Mouse (Mus musculus): ENCODE data around the gene Adcy6.

DNA sequence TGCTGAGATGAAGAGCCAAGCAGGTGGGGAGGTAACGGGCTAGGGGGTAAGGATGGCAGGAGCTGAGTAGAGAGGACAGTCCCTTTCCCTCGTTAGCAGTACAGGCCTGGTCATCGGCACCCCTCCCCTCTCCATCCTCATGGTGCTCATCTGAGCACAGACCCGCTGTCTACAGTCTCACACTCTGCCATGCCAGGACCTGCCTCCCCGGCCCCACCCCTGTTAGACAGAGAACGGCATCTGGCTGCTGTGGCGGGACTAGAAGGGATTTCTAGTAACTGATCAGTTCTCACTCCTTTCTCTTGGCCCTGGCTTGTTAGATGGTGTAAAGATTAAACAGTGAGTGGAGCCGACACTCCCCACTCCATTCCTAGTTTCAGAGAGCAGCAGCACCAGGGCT lies 36.9 kb upstream of the Adcy6 start:
- no peak for TF ChIP-seq CTCF (IDR thresholded peaks at IDR 0.05; ENCODE audit: borderline replicate concordance, insufficient read depth, low read length)
- TF ChIP-seq POLR2A (IDR thresholded peaks at IDR 0.05; ENCODE audit: low read depth, low read length): no peak
